ENCODE assay signal across 11 mouse cellular contexts in the genomic region with DNA sequence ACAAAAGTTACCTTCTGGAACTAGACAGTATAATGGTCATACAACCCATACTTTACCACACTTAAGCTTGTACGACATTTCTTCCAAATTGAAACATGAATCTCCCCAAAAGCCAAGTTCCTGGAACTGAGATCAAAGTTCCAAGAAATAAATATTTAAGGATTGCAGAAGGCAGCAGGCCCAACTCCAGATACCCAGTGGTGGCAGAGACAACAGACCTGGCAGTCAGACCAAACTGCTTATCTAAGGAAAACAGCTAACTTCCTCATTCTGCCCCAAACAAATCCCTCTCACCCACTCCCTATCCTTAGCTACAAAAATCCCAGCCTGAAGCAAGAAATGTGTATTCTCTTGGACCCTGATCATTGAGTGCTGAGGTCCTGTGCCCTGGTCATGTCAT. TPM values are rescaled to one million over a fixed set of nuclear protein-coding genes. Genes with fewer than 3 reads are reported as not detected.
DNase-seq lines count a peak whose midpoint lies in the region; ATAC-seq and TF ChIP-seq lines count a peak whose summit lies in the region.
"Had no signal": no experiment of that assay in that cellular context is flagged by ENCODE, and none has a peak within 500 bp of the region (broad histone marks: within the 10 kb centered on the region; RNA-seq: fewer than 3 reads in every experiment).

No protein-coding gene starts in this region.

- peak overlapping the region; percentile 81 for H3K4me3 ChIP-seq in hindbrain, embryonic 10.5 days
- no peak overlapping the region for H3K4me3 ChIP-seq in hindbrain, embryonic 11.5 days (ENCODE audit: low read depth, low read length)
- peak overlapping the region; percentile 23; the same call in 1 of the 2 replicates for H3K4me3 ChIP-seq in bone marrow macrophage, adult 2 months (ENCODE audit: insufficient read depth, low read length)
- no peak overlapping the region for H3K4me3 ChIP-seq in liver, embryonic 14.5 days (ENCODE audit: insufficient read depth in 1 of 2, low read depth in 2 of 2, low read length in 2 of 2)

- peaks cover 16% of the 10 kb centered on the region for H3K36me3 ChIP-seq in hindbrain, embryonic 10.5 days
- no peaks in the 10 kb centered on the region for H3K36me3 ChIP-seq in hindbrain, embryonic 11.5 days (ENCODE audit: control insufficient read depth, insufficient read depth, low read length)
- no peaks in the 10 kb centered on the region for H3K36me3 ChIP-seq in liver, embryonic 14.5 days (replicated peaks; ENCODE audit: control insufficient read depth, insufficient read depth, low read depth)

- 0 out of 2 replicates have a peak, but pooled peaks have one; percentile 9 for TF ChIP-seq EP300 in liver, embryonic 14.5 days (IDR thresholded peaks at IDR 0.05; ENCODE audit: low read depth)

- H3K4me2 ChIP-seq in hindbrain, embryonic 11.5 days (replicated peaks; ENCODE audit: low read depth, low read length) = no peak overlapping the region; the same call in 1 of the 2 replicates
- peak overlapping the region; percentile 76 for H3K4me2 ChIP-seq in liver, embryonic 14.5 days (ENCODE audit: low read depth)

- no peak for TF ChIP-seq POLR2A in bone marrow macrophage, adult 2 months (IDR thresholded peaks at IDR 0.05; ENCODE audit: borderline replicate concordance, low read depth, low read length)

- WGBS in hindbrain, embryonic 10.5 days = 79% methylated on average over 1 of the region's 1 CpGs
- 89% methylated on average over 1 of the region's 1 CpGs for WGBS in hindbrain, embryonic 11.5 days
- WGBS in liver, embryonic 14.5 days (ENCODE audit: insufficient replicate concordance) = 5% methylated on average over 1 of the region's 1 CpGs

- no peak for ATAC-seq in hindbrain, embryonic 11.5 days (ENCODE audit: low FRiP score)
- no peak for ATAC-seq in liver, embryonic 14.5 days (ENCODE audit: insufficient read depth)
- ATAC-seq: Patski had no signal

- H3K27ac ChIP-seq in hindbrain, embryonic 10.5 days = no peak overlapping the region
- no peak overlapping the region for H3K27ac ChIP-seq in hindbrain, embryonic 11.5 days (ENCODE audit: low read depth, low read length)
- H3K27ac ChIP-seq in bone marrow macrophage, adult 2 months (ENCODE audit: insufficient read depth, low read depth, low read length) = peak overlapping the region; percentile 99
- no peak overlapping the region for H3K27ac ChIP-seq in liver, embryonic 14.5 days

- DNase-seq in hindbrain, embryonic 10.5 days (ENCODE audit: low spot score) = no peak
- DNase-seq in hindbrain, embryonic 11.5 days (ENCODE audit: low spot score) = no peak
- peak; percentile 71 for DNase-seq in 416B (ENCODE audit: low read depth)
- DNase-seq in liver, embryonic 14.5 days (ENCODE audit: low read depth in 3 of 3, low spot score in 3 of 3) = peak; percentile 44 to 73 (median 45)
- DNase-seq in right cerebral cortex, postnatal 36 days (ENCODE audit: low spot score in 2 of 2) = no peak
- DNase-seq in adrenal gland, postnatal 25 days = no peak
- DNase-seq in spleen, postnatal 4 days (ENCODE audit: low spot score in 2 of 2) = no peak
- DNase-seq: kidney, postnatal 14 days; right cerebral cortex, postnatal 4 days had no signal

- no peak for TF ChIP-seq CTCF in bone marrow macrophage, adult 2 months (IDR thresholded peaks at IDR 0.05; ENCODE audit: low read depth, low read length)
- TF ChIP-seq CTCF in liver, embryonic 14.5 days (IDR thresholded peaks at IDR 0.05; ENCODE audit: low read depth) = no peak

- no peaks in the 10 kb centered on the region for H3K27me3 ChIP-seq in hindbrain, embryonic 10.5 days (ENCODE audit: insufficient read depth, poor library complexity, severe bottlenecking)
- H3K27me3 ChIP-seq in hindbrain, embryonic 11.5 days (ENCODE audit: control insufficient read depth, insufficient read depth, low read length) = no peaks in the 10 kb centered on the region
- no peaks in the 10 kb centered on the region for H3K27me3 ChIP-seq in liver, embryonic 14.5 days (ENCODE audit: control insufficient read depth, insufficient read depth, low read length)
- H3K27me3 ChIP-seq: Patski had no signal

- H3K9me3 ChIP-seq in hindbrain, embryonic 10.5 days = no peaks in the 10 kb centered on the region
- no peaks in the 10 kb centered on the region for H3K9me3 ChIP-seq in hindbrain, embryonic 11.5 days (ENCODE audit: control insufficient read depth, low read length)
- no peaks in the 10 kb centered on the region for H3K9me3 ChIP-seq in liver, embryonic 14.5 days (ENCODE audit: control insufficient read depth, low read length)

- peaks cover 42% of the 10 kb centered on the region for H3K4me1 ChIP-seq in hindbrain, embryonic 10.5 days (replicated peaks)
- peaks cover 10% of the 10 kb centered on the region for H3K4me1 ChIP-seq in hindbrain, embryonic 11.5 days (replicated peaks; ENCODE audit: control insufficient read depth, insufficient read depth, low read length)
- peaks cover 46% of the 10 kb centered on the region for H3K4me1 ChIP-seq in bone marrow macrophage, adult 2 months (ENCODE audit: control insufficient read depth, insufficient read depth, low read length)
- H3K4me1 ChIP-seq in liver, embryonic 14.5 days (replicated peaks; ENCODE audit: control insufficient read depth in 2 of 2, insufficient read depth in 2 of 2, low read length in 1 of 2) = peaks cover 18 to 33% of the 10 kb centered on the region in 2 experiments

- no peak overlapping the region for H3K9ac ChIP-seq in hindbrain, embryonic 11.5 days (ENCODE audit: low read depth, low read length)
- H3K9ac ChIP-seq in liver, embryonic 14.5 days (replicated peaks) = peak overlapping the region; percentile 9; the same call in 1 of the 2 replicates

RNA-seq across cellular contexts. Expression of gene Top3a, which starts 2.3 kb away (rescaled TPM):
- 17.8 and 24.3 TPM in 2 replicates for polyA plus RNA-seq in hindbrain, embryonic 10.5 days (2016; fragmentation: Nextera tagmentation; extraction: Ambion mirVana)
- polyA plus RNA-seq in hindbrain, embryonic 11.5 days (2014; fragmentation: Nextera tagmentation; extraction: Ambion mirVana) = 13.1 and 15.2 TPM in 2 replicates
- 13.2 and 13.7 TPM in 2 replicates for polyA plus RNA-seq in bone marrow macrophage, adult 2 months (2012; ENCODE audit: insufficient read depth, insufficient read length, missing spikeins)
- 3.7 and 4.4 TPM in 2 replicates for polyA plus RNA-seq in liver, embryonic 14.5 days (2012; rRNA removed)
- polyA plus RNA-seq in liver, embryonic 14.5 days (2014; fragmentation: Nextera tagmentation; extraction: Ambion mirVana) = 5.0 and 5.6 TPM in 2 replicates
- total RNA-seq in adrenal gland, postnatal 25 days (2021) = 13.2 and 13.7 TPM in 2 replicates

RNA-seq across cellular contexts. Expression of gene Smcr8, which starts 2.5 kb away (rescaled TPM):
- 6.9 and 8.4 TPM in 2 replicates for polyA plus RNA-seq in hindbrain, embryonic 10.5 days (2016; fragmentation: Nextera tagmentation; extraction: Ambion mirVana)
- polyA plus RNA-seq in hindbrain, embryonic 11.5 days (2014; fragmentation: Nextera tagmentation; extraction: Ambion mirVana) = 8.4 and 8.8 TPM in 2 replicates
- polyA plus RNA-seq in bone marrow macrophage, adult 2 months (2012; ENCODE audit: insufficient read depth, insufficient read length, missing spikeins) = 23.8 and 30.3 TPM in 2 replicates
- 3.3 and 4.2 TPM in 2 replicates for polyA plus RNA-seq in liver, embryonic 14.5 days (2012; rRNA removed)
- 3.0 and 3.6 TPM in 2 replicates for polyA plus RNA-seq in liver, embryonic 14.5 days (2014; fragmentation: Nextera tagmentation; extraction: Ambion mirVana)
- total RNA-seq in adrenal gland, postnatal 25 days (2021) = 27.0 and 27.5 TPM in 2 replicates

RNA-seq across cellular contexts. Expression of gene Shmt1, which starts 36.7 kb away (rescaled TPM):
- 60.0 and 78.6 TPM in 2 replicates for polyA plus RNA-seq in hindbrain, embryonic 10.5 days (2016; fragmentation: Nextera tagmentation; extraction: Ambion mirVana)
- 32.9 and 37.3 TPM in 2 replicates for polyA plus RNA-seq in hindbrain, embryonic 11.5 days (2014; fragmentation: Nextera tagmentation; extraction: Ambion mirVana)
- polyA plus RNA-seq in bone marrow macrophage, adult 2 months (2012; ENCODE audit: insufficient read depth, insufficient read length, missing spikeins) = 1.4 and 4.9 TPM in 2 replicates
- polyA plus RNA-seq in liver, embryonic 14.5 days (2012; rRNA removed) = 22.7 and 26.9 TPM in 2 replicates
- polyA plus RNA-seq in liver, embryonic 14.5 days (2014; fragmentation: Nextera tagmentation; extraction: Ambion mirVana) = 34.2 and 41.8 TPM in 2 replicates
- total RNA-seq in adrenal gland, postnatal 25 days (2021) = 82.3 and 91.4 TPM in 2 replicates

RNA-seq across cellular contexts. Expression of gene Mief2, which starts 46.6 kb away (rescaled TPM):
- 14.8 and 16.9 TPM in 2 replicates for polyA plus RNA-seq in hindbrain, embryonic 10.5 days (2016; fragmentation: Nextera tagmentation; extraction: Ambion mirVana)
- 11.8 and 12.0 TPM in 2 replicates for polyA plus RNA-seq in hindbrain, embryonic 11.5 days (2014; fragmentation: Nextera tagmentation; extraction: Ambion mirVana)
- 6.1 and 9.3 TPM in 2 replicates for polyA plus RNA-seq in bone marrow macrophage, adult 2 months (2012; ENCODE audit: insufficient read depth, insufficient read length, missing spikeins)
- polyA plus RNA-seq in liver, embryonic 14.5 days (2012; rRNA removed) = 1.8 and 2.0 TPM in 2 replicates
- polyA plus RNA-seq in liver, embryonic 14.5 days (2014; fragmentation: Nextera tagmentation; extraction: Ambion mirVana) = 1.8 and 2.5 TPM in 2 replicates
- total RNA-seq in adrenal gland, postnatal 25 days (2021) = 39.8 and 45.0 TPM in 2 replicates

RNA-seq across cellular contexts. Expression of gene Flii, which starts 47.8 kb away (rescaled TPM):
- 80.0 and 81.7 TPM in 2 replicates for polyA plus RNA-seq in hindbrain, embryonic 10.5 days (2016; fragmentation: Nextera tagmentation; extraction: Ambion mirVana)
- 54.5 and 59.7 TPM in 2 replicates for polyA plus RNA-seq in hindbrain, embryonic 11.5 days (2014; fragmentation: Nextera tagmentation; extraction: Ambion mirVana)
- polyA plus RNA-seq in bone marrow macrophage, adult 2 months (2012; ENCODE audit: insufficient read depth, insufficient read length, missing spikeins) = 144 and 146 TPM in 2 replicates
- polyA plus RNA-seq in liver, embryonic 14.5 days (2012; rRNA removed) = 19.4 and 35.3 TPM in 2 replicates
- polyA plus RNA-seq in liver, embryonic 14.5 days (2014; fragmentation: Nextera tagmentation; extraction: Ambion mirVana) = 22.5 and 25.7 TPM in 2 replicates
- total RNA-seq in adrenal gland, postnatal 25 days (2021) = 167 and 175 TPM in 2 replicates

Comparison
In these comparisons a context has a peak if more than half of its experiments do, and no peak if none do; other contexts are left out.
1. H3K4me3 ChIP-seq: peak in hindbrain, embryonic 10.5 days (single experiment) and bone marrow macrophage, adult 2 months (single experiment); none in hindbrain, embryonic 11.5 days (single experiment) and liver, embryonic 14.5 days (0 of 2).
2. DNase-seq: peak in 416B (single experiment) and liver, embryonic 14.5 days (3 of 3); none in hindbrain, embryonic 10.5 days (single experiment), hindbrain, embryonic 11.5 days (single experiment), right cerebral cortex, postnatal 36 days (0 of 2), adrenal gland, postnatal 25 days (single experiment) and spleen, postnatal 4 days (0 of 2).